Mouse (Mus musculus) heart, adult 18-20 months (tissue): ENCODE measurements around the gene Aph1b. TPM values are rescaled to one million over a fixed set of nuclear protein-coding genes. Genes with fewer than 3 reads are reported as not detected.
A peak's percentile ranks its signal among the peaks of the same experiment; 100 is the strongest.
"Not testable (repeated sequence)": the region's sequence is repeated elsewhere in the genome, so short reads cannot be mapped to it uniquely, and the experiment has no call there.

Source experiments
- DNase-seq, 2 experiments: peaks; one replicate each; pipeline ENCODE4 v3.0.0; 2021 to 2022; ENCODE audit warnings: mixed read lengths in 1 of 2
- long read RNA-seq, 2 experiments: library from polyadenylated mRNA; stranded (forward); transcript quantifications; one replicate each; pipeline ENCODE4 v2.0.0; 2021
- total RNA-seq, 2 experiments: library from RNA; stranded (reverse); gene quantifications; 2 replicates each; pipeline ENCODE4 v1.2.3; 2021

Gene Aph1b
- total RNA-seq = 1 to 10 TPM; 5.7 to 6.2 TPM
- long read RNA-seq, experiment 1, full-length matches to known transcripts = 5 of 6 reads
- long read RNA-seq, experiment 1, partial matches to known transcripts = 0 of 6 reads
- long read RNA-seq, experiment 1, other reads (novel, unspliced or antisense) = 1 of 6 reads
- long read RNA-seq, experiment 2 = 0 reads

- peak; percentile 97 to 99 for DNase-seq
These were observed at the start of gene Aph1b for GRCm38 (mm10) chr9:66795464-66796324. TSS of gene Aph1b (minus strand) at chr9:66795490.

DNA sequence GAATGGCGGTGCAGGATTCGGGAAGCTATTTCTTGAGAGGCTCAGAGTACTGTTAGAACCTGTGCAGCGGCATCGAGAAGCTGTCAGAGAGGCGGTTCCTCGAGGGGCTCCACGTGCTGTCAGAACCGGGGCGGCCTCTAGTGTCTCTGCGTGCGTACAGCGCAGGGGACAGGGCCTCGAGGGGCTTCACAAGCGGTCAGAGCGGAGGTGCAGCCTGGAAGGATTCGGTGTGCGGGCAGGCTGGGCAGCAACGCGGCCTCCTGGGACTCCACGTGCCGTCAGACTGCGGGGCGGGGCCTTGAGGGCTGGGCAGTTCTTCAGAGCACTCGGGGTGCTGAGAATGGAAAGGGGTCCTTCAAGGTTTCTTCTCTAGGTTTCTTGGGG lies 39.8 kb upstream of the Aph1b start:
- DNase-seq = no peak

DNA sequence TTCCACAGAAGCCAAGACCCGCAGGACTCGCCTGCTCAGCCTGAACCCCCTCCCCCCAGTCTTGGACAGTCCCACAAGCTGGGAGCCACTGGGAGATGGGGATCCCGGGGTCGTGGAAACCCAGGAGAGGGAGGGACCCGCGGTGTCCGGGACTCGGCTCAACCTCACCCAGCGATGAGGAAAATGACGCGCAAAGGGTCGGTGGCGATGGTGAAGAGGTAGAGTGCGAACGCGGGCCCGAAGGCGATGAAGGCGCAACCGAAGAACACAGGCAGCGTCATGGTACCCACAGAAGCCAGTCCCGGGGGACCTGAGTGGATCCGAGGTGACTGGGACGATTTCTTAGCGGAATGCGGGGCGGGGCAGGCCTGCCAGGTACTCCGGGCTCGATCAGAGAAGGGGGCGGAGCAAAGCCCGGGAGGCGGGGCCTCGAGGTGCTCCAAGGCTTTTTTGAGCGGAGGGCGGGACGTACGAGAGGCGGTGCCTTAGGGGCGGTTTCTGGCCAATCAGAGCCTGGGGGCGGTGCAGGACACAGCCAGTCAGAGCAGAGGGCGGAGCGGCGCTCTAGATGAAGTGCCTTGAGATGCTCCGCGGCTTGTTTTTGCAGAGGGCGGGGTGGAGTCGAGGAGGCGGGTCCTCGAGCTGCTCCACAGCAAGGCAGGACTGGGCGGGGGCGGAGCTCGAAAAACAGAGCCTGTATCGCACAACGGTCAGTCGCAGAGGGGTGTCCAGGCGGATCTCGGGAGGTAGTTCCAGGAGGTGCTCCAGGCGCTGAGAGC lies 39.2 kb upstream of the Aph1b start, which contains the start of gene Aph1c:
Gene Aph1c (minus strand): TSS at position 409 of the 779 bp plus-strand sequence.
- peak; percentile 99 for DNase-seq

DNA sequence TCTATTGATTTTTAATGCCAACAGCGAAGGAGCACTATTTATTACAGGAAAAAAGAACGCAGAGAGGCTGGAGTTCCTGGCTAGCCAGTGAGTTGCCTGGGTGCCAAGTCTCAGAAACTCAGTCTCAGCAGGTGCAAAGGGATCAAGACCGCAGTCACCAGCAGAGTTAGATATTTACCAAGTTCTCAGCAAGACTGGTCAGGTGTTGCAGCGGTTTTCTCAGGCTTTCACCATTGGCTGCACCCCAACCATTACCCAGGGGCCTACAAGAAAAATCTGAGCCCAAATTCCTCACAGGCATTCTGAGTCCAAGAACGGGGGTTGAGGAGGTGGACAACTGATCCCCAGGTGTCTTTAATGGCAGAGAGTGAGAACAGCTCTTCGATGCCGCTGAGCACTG lies 38.6 kb upstream of the Aph1b start:
- no peak for DNase-seq

GRCm38 (mm10) chr9:66832366-66832908 lies 37.1 kb upstream of the Aph1b start:
- no peak for DNase-seq

DNA sequence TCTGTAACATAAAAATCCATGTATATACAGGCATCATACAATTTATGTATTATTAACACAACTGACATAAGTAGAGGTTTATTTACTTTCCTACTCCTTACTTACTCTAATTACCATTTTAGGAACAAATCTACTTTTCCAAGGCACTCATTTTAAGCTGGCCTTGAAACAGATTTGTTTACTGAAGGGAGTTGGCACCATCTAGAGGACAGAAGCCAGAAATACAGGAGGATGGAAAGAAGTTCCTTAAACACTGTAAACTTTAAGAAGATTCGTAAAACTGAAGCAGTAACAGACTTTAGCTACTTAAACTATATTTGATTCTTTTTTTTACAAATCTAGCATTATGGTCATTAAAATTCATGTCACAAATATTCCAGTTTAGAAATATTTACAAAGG lies 30.7 kb upstream of the Aph1b start:
- peak; percentile 45 to 62 for DNase-seq

- DNase-seq = not testable (repeated sequence)
These were observed 27.0 kb upstream of the Aph1b start for GRCm38 (mm10) chr9:66822255-66822654.

- no peak for DNase-seq
These were observed 25.7 kb upstream of the Aph1b start for GRCm38 (mm10) chr9:66820996-66821395.

DNA sequence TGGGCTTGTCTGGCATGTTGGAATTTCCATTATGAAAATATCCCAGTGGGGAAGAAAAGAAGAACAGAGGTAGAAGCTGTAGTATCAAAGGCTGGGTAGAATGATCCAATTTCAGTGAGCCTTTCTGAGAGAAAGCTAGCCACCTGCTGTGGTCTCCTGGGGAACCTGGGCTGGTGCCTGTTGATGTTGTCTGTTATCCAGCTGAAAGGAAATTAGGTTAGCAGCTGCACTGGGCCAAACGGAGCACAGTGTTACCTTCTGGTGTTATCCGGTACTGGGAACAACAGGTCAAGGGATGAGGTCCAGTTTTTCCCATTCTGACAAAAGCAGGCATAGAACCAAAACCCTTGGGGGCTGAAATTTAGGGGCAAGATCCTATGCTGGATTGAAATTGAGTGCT lies 18.1 kb upstream of the Aph1b start:
- no peak for DNase-seq

DNA sequence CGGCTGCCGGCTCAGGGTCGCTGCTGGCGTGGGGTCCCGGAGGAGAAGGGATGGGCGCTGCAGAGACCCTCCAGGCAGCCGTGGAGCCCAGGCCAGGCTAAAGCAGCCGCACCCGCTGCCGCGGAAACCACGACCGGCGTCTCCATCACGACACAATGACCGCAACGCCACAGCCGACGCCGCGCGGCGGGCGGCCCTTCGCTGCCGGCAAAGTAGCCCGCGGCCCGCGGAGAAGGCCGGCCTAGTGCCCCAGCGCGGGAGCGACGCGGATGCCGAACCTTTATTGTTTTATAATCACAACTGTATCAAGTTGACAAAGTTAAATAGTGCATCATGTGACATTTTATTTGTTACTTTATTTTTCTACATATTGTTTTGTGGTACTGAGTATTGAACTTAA lies 10.7 kb upstream of the Aph1b start:
- not testable (repeated sequence) for DNase-seq

DNA sequence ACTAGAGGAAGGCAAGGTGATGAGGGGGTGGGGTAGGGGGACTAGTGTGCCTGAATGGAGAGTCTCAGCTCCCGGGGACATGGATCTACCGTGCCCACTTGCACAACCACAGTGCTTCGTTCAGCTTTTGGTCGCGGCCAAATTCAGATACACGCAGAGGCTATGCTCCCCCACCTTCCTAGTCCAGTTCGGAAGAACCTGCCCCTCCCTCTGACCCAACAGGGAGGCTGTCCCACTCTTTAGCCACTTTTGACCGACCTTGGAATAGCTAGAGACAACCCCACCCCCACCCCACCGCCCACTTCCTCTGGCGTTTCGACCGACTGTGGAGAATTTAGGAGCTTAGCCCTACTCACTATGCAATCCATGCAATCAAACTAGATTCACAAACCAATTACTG lies 6.7 kb upstream of the Aph1b start:
- no peak for DNase-seq

GRCm38 (mm10) chr9:66796739-66797138 lies 1.4 kb upstream of the Aph1b start, which contains the start of gene Gm10647:
TSS of gene Gm10647 (plus strand) at chr9:66797039.
- no peak for DNase-seq

DNA sequence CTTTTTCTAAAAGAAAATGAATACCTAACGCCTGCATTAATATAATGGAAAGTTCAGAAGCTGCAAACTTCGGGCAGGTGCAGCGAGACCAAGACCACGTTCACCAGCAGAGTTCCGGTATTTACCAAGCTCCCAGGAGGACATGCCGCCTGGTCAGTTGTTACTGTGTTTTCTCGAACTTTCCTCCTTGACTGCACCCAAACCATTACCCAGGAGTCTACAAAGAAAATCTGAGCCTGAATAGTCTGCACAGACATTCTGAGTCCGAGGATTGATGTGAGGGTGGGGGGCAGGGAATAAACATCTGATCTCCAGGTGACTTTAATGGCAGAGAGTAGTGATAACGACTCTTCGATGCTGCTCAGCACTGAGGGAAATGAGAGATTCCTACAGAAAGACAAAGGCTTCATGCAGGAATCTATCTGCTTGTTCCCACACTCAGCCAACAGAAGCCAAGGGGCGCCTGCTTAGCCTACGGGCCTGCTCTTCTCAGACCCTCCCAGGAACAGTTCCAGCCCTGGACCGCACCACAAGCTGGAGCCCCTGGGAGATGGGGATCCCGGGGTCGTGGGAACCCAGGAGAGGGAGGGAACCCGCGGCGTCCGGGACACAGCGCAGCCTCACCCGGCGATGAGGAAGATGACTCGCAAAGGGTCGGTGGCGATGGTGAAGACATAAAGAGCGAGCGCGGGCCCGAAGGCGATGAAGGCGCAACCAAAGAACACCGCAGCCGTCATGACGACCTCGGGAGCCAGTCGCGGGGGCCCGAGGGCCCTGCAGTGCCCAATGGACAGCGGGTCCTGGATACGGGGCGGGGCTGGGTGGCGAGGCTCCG lies 444 bp downstream of the Aph1b start:
- DNase-seq = peak in 1 of 2 experiments; percentile 34

GRCm38 (mm10) chr9:66787821-66788220 lies 7.5 kb downstream of the Aph1b start:
- DNase-seq = peak; percentile 30 to 64

DNA sequence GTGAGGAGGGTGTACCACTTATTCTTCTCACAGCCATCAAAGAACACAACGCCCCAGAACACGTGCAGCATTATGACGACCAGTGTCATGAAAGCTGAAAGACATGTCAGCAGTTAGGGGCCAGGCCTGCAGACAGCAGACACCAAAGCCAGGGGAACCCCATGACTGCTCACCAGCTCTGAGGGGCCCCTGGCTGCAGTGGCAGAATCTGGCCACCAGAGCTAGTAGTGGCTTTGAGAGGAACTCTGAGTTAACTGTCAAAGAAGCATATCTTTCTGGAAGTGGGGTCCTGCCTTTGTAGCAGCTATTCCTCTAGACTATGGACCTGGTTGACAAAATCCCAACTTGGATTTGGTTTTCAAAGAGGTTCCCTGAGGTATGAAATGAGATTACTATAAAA lies 10.7 kb downstream of the Aph1b start:
- DNase-seq = not testable (repeated sequence)

DNA sequence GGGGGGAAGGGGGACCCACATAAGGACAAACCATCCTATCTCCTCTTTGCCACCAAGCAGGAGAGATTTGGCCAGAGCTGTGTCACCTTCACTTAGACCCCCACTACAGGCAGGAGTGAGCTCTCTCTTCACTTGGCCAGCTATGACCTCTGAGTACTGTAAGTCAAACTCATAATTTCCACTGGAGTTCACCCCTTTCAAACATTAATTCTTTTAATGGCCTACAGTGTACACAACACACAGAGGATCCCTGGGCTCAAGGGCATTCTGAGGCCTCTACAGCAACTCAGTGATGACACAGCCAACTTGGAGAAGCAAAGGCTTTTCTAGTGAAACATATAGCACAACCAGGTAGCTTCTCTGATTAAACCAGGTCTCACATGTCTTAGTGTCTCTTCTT lies 24.6 kb downstream of the Aph1b start:
- no peak for DNase-seq

- DNase-seq = no peak
These were observed 26.0 kb downstream of the Aph1b start for GRCm38 (mm10) chr9:66769275-66769674.

DNA sequence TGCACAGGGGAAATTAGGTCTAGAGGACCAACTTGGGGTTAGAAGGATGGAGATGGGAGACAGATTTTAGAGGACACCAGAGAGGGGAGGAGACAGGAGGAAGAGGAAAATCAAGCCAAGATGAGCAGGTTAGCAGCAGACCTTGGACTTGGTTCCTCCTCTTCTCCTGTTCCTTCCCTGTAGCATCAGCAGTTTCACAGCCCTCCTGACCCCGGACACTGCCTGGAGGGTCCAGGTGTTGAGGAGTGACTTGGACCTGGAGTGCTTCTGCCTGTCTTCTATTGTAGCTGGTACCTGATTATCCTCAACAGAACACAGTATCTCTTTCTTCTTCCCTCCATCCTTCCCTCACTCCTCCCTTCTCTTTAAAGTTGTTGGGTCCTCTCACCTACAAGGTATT lies 26.6 kb downstream of the Aph1b start:
- DNase-seq = no peak

GRCm38 (mm10) chr9:66760991-66761390 lies 34.3 kb downstream of the Aph1b start:
- no peak for DNase-seq

- no peak for DNase-seq
These were observed 42.4 kb downstream of the Aph1b start for GRCm38 (mm10) chr9:66752849-66753248.

GRCm38 (mm10) chr9:66748390-66748789 lies 46.9 kb downstream of the Aph1b start:
- DNase-seq = no peak

DNA sequence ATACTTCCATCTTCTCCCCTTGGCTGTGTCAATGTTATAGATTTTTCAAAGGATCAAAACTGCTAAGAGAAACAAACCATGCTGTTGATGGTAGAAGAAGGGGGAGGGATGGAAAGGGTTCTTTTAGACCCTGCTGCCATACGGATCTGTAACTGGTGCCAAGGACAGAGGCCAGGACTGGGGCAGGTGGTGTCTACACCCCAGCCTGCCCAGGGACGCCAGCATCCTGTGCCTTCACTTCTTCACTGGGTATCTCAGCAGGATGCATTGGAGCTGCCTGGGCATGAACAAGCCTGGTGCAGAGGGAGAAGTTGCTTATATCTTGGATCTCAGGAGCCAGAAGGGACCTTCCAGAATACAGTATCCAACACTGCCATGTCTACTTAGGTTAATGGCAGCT lies 50.8 kb downstream of the Aph1b start:
- DNase-seq = no peak
